Mouse (Mus musculus) kidney, adult 8-10 months (tissue): ENCODE measurements around the gene Grm4.
A peak's percentile ranks its signal among the peaks of the same experiment; 100 is the strongest.

Experiments
- DNase-seq, 2 experiments: peaks; one replicate each; pipeline ENCODE4 v3.0.0; 2022

The Grm4 gene

GRCm38 (mm10) chr17:27551393-27551940, 30.3 kb upstream of the Grm4 start:
- DNase-seq, result no peak

- DNase-seq, result no peak
Observed at GRCm38 (mm10) chr17:27549234-27549633, 28.0 kb upstream of the Grm4 start.

- DNase-seq, result peak; percentile 26 to 32
Observed at GRCm38 (mm10) chr17:27547253-27547868, 26.2 kb upstream of the Grm4 start.

- DNase-seq, result no peak
Observed at GRCm38 (mm10) chr17:27546574-27547085, 25.4 kb upstream of the Grm4 start.

- DNase-seq, result no peak
Observed at GRCm38 (mm10) chr17:27545991-27546390, 24.8 kb upstream of the Grm4 start.

- DNase-seq, result no peak
Observed at GRCm38 (mm10) chr17:27544551-27544950, 23.3 kb upstream of the Grm4 start.

GRCm38 (mm10) chr17:27541984-27542383, 20.8 kb upstream of the Grm4 start:
- DNase-seq, result no peak

- DNase-seq, result no peak
Observed at GRCm38 (mm10) chr17:27541261-27541660, 20.1 kb upstream of the Grm4 start.

- peak; percentile 52 to 88 for DNase-seq
Observed at GRCm38 (mm10) chr17:27534718-27535117, 13.5 kb upstream of the Grm4 start.

GRCm38 (mm10) chr17:27533354-27533753, 12.2 kb upstream of the Grm4 start:
- no peak for DNase-seq

GRCm38 (mm10) chr17:27532095-27532494, 10.9 kb upstream of the Grm4 start:
- DNase-seq, result no peak

GRCm38 (mm10) chr17:27528767-27529166, 7.6 kb upstream of the Grm4 start:
- no peak for DNase-seq

GRCm38 (mm10) chr17:27528030-27528429, 6.8 kb upstream of the Grm4 start:
- DNase-seq, result no peak

- no peak for DNase-seq
Observed at GRCm38 (mm10) chr17:27527188-27527587, 6.0 kb upstream of the Grm4 start.

GRCm38 (mm10) chr17:27523121-27523520, 1.9 kb upstream of the Grm4 start:
- no peak for DNase-seq

GRCm38 (mm10) chr17:27520557-27520956, 646 bp downstream of the Grm4 start:
- peak; percentile 18 to 39 for DNase-seq

GRCm38 (mm10) chr17:27518700-27519595, 2.3 kb downstream of the Grm4 start:
- DNase-seq, result no peak

- DNase-seq, result no peak
Observed at GRCm38 (mm10) chr17:27518296-27518695, 2.9 kb downstream of the Grm4 start.

- DNase-seq, result no peak
Observed at GRCm38 (mm10) chr17:27513916-27514762, 7.1 kb downstream of the Grm4 start.

GRCm38 (mm10) chr17:27513279-27513915, 7.8 kb downstream of the Grm4 start:
- DNase-seq, result no peak

- no peak for DNase-seq
Observed at GRCm38 (mm10) chr17:27512619-27513161, 8.5 kb downstream of the Grm4 start.
